Mouse (Mus musculus): ENCODE data around the gene Krtap3-2. TPM values are rescaled to one million over a fixed set of nuclear protein-coding genes. Genes with fewer than 3 reads are reported as not detected.

Gene Krtap3-2
- polyA plus RNA-seq (2012), result not detected in 2 replicates

GRCm38 (mm10) chr11:99556753-99557152 lies at the start of gene Krtap3-2:
TSS of gene Krtap3-2 (minus strand) at chr11:99556853.

GRCm38 (mm10) chr11:99603208-99603607 lies 46.6 kb upstream of the Krtap3-2 start, which contains the start of gene Gm11938:
TSS of gene Gm11938 (minus strand) at chr11:99603308.

DNA sequence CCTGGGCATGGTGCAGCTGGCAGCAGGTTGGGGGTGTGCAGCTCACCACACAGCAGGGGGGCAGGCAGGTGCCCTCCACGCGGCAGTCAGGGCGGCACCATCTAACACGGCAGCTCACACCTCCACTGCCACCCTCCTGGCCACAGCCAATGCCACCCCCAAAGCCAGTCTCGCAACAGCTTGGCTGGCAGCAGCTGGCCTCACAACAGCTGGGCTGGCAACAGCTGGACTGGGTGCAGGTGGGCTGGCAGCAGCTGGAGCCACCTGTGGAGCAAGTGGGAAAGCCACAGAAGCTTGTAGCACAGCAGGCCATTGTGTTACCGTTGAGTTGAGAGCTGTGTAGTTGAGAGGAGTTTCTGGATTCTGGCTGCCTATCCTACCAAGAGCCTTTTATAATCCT lies 41.1 kb upstream of the Krtap3-2 start, which contains the start of gene Krtap9-3:
Gene Krtap9-3 (minus strand): TSS at position 364 of the 400 bp plus-strand sequence.

GRCm38 (mm10) chr11:99590981-99591380 lies 34.3 kb upstream of the Krtap3-2 start, which contains the start of gene Krtap1-3:
TSS of gene Krtap1-3 (minus strand) at chr11:99591339.

GRCm38 (mm10) chr11:99583245-99583704 lies 26.6 kb upstream of the Krtap3-2 start, which contains the start of gene Krtap1-4:
TSS of gene Krtap1-4 (minus strand) at chr11:99583654.

GRCm38 (mm10) chr11:99580636-99581035 lies 24.0 kb upstream of the Krtap3-2 start, which contains the start of gene Krtap1-5:
TSS of gene Krtap1-5 (minus strand) at chr11:99581016.

GRCm38 (mm10) chr11:99566530-99566929 lies 9.9 kb upstream of the Krtap3-2 start, which contains the start of gene Krtap3-1:
TSS of gene Krtap3-1 (minus strand) at chr11:99566630.

DNA sequence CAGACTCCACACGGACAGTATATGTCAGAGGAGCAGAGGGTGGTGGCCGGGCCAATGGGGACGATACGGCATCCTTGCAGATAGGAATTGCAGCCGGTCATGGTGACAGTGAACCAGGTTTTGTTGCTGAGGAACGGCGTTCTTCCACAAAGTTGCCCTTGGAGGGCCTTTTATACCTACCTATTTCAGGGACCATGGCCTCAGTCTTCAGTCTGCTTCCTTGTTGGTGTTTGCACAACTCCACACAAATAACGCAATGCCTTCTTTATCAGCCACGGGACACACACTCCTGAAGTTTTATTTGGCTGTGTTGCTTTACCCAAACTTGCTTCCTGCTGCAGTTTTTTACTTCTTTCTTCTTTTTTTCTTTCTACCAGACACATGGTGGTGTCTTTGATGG lies 2.7 kb upstream of the Krtap3-2 start, which contains the start of gene Gm11939:
Gene Gm11939 (minus strand): TSS at position 101 of the 400 bp plus-strand sequence.

GRCm38 (mm10) chr11:99550765-99551164 lies 5.9 kb downstream of the Krtap3-2 start, which contains the start of gene Krtap3-3:
TSS of gene Krtap3-3 (minus strand) at chr11:99550865.

DNA sequence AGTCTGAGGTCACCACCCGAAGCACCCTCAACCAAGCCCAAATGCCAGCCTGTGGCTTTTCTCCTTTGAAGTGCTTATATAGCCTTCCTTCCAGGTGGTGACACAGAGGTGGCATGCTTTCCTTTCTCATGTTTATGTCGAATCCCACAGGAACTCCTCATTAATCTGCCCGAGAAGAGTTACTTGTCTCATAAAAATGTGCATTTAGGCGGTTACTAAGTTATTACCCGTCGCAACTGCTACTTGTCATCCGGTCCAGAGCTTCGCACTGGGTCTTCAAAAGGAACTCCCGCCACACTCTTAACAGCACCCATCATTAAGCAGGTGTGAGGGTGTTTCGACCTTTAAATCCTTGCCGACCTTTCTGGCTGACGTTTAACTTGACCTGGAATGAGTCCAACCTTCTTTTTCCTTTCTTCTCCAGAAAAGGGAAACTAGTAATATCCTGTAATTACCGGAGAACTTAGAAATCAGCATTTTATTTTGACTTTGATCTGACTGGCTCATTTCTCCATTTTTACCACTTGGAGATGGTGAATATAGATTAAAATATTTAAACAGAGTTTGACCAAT lies 35.3 kb downstream of the Krtap3-2 start, which contains the start of gene Krt39:
Gene Krt39 (minus strand): TSS at position 51 of the 573 bp plus-strand sequence.

Other genes starting within 250 kb of the Krtap3-2 start
- gene Krt25, start 233.9 kb downstream of the Krtap3-2 start, polyA plus RNA-seq (2012), result not detected in 2 replicates
- not detected in 2 replicates for gene Krt26, start 218.9 kb downstream of the Krtap3-2 start, polyA plus RNA-seq (2012)
- not detected in 2 replicates for gene Krt27, start 205.7 kb downstream of the Krtap3-2 start, polyA plus RNA-seq (2012)
- not detected in 2 replicates for gene Krt28, start 181.9 kb downstream of the Krtap3-2 start, polyA plus RNA-seq (2012)
- gene Krt10, start 167.5 kb downstream of the Krtap3-2 start, polyA plus RNA-seq (2012), result 6.8 and 8.4 TPM in 2 replicates
- not detected in 2 replicates for gene Krt12, start 134.6 kb downstream of the Krtap3-2 start, polyA plus RNA-seq (2012)
- gene Krt20, start 118.7 kb downstream of the Krtap3-2 start, polyA plus RNA-seq (2012), result not detected in 2 replicates
- not detected in 2 replicates for gene Krt23, start 63.7 kb downstream of the Krtap3-2 start, polyA plus RNA-seq (2012)
- gene Krt39, start 35.5 kb downstream of the Krtap3-2 start, polyA plus RNA-seq (2012), result not detected in 2 replicates
- not detected in 2 replicates for gene Krt40, start 13.7 kb downstream of the Krtap3-2 start, polyA plus RNA-seq (2012)
- gene Krtap3-3, start 6.0 kb downstream of the Krtap3-2 start, polyA plus RNA-seq (2012), result not detected in 2 replicates
- gene Gm11939, start 2.6 kb upstream of the Krtap3-2 start, polyA plus RNA-seq (2012), result not detected in 2 replicates
- not detected in 2 replicates for gene Krtap3-1, start 9.8 kb upstream of the Krtap3-2 start, polyA plus RNA-seq (2012)
- not detected in 2 replicates for gene Krtap1-5, start 24.2 kb upstream of the Krtap3-2 start, polyA plus RNA-seq (2012)
- not detected in 2 replicates for gene Krtap1-4, start 26.8 kb upstream of the Krtap3-2 start, polyA plus RNA-seq (2012)
- not detected in 2 replicates for gene Krtap1-3, start 34.5 kb upstream of the Krtap3-2 start, polyA plus RNA-seq (2012)
- gene Krtap9-3, start 41.3 kb upstream of the Krtap3-2 start, polyA plus RNA-seq (2012), result not detected in 2 replicates
- gene Gm11938, start 46.5 kb upstream of the Krtap3-2 start, polyA plus RNA-seq (2012), result not detected in 2 replicates
- not detected in 2 replicates for gene Gm11937, start 53.3 kb upstream of the Krtap3-2 start, polyA plus RNA-seq (2012)
- not detected in 2 replicates for gene Krtap2-4, start 58.0 kb upstream of the Krtap3-2 start, polyA plus RNA-seq (2012)
- not detected in 2 replicates for gene Gm11562, start 63.6 kb upstream of the Krtap3-2 start, polyA plus RNA-seq (2012)
- gene Krtap4-1, start 71.4 kb upstream of the Krtap3-2 start, polyA plus RNA-seq (2012), result 0.11 TPM in 1 of 2 replicates, not detected in the other
- not detected in 2 replicates for gene Krtap4-2, start 78.2 kb upstream of the Krtap3-2 start, polyA plus RNA-seq (2012)
- gene Krtap4-7, start 87.2 kb upstream of the Krtap3-2 start, polyA plus RNA-seq (2012), result not detected in 2 replicates
- gene Gm11555, start 93.4 kb upstream of the Krtap3-2 start, polyA plus RNA-seq (2012), result not detected in 2 replicates
- not detected in 2 replicates for gene Gm11563, start 102.1 kb upstream of the Krtap3-2 start, polyA plus RNA-seq (2012)
- 0.08 TPM in 1 of 2 replicates, not detected in the other for gene Krtap4-6, start 109.1 kb upstream of the Krtap3-2 start, polyA plus RNA-seq (2012)
- not detected in 2 replicates for gene Gm14190, start 133.9 kb upstream of the Krtap3-2 start, polyA plus RNA-seq (2012)
- not detected in 2 replicates for gene Gm14180, start 177.4 kb upstream of the Krtap3-2 start, polyA plus RNA-seq (2012)
- not detected in 2 replicates for gene Gm11595, start 216.1 kb upstream of the Krtap3-2 start, polyA plus RNA-seq (2012)
- gene Krtap4-8, start 223.9 kb upstream of the Krtap3-2 start, polyA plus RNA-seq (2012), result not detected in 2 replicates
- gene Krtap4-9, start 228.3 kb upstream of the Krtap3-2 start, polyA plus RNA-seq (2012), result not detected in 2 replicates
- not detected in 2 replicates for gene Gm11596, start 236.6 kb upstream of the Krtap3-2 start, polyA plus RNA-seq (2012)
- not detected in 2 replicates for gene Gm11569, start 242.1 kb upstream of the Krtap3-2 start, polyA plus RNA-seq (2012)
- not detected in 2 replicates for gene Gm11554, start 247.6 kb upstream of the Krtap3-2 start, polyA plus RNA-seq (2012)

All from megakaryocyte-erythroid progenitor cell, adult 5 weeks (primary cell).